Mouse (Mus musculus) monocyte, adult 5-6 weeks (primary cell): ENCODE results near the gene Gm1043. TPM values are rescaled to one million over a fixed set of nuclear protein-coding genes. Genes with fewer than 3 reads are reported as not detected.

Experiments
- ATAC-seq: fragments of 153-309, 156-312 bp; replicated peaks from 2 replicates; pipeline ENCODE4 v1.8.0; 2017; ENCODE audit warnings: mild to moderate bottlenecking; ENCODE audit not compliant: low TSS enrichment, insufficient number of reproducible peaks, severe bottlenecking, poor library complexity, low FRiP score
- total RNA-seq: library from RNA; stranded (forward); fragments of 200-1000, 200-491, 200-594 nt; gene quantifications from 3 replicates; pipeline ENCODE4 v1.2.3, GENCODE M21; 2017

Gene Gm1043
- total RNA-seq, 1 experiment from 2014 or later: 1.8 TPM

GRCm38 (mm10) chr5:37225708-37226107, 140.5 kb downstream of the Gm1043 start:
- no peak for ATAC-seq

GRCm38 (mm10) chr5:37227956-37228680, 142.9 kb downstream of the Gm1043 start:
- ATAC-seq: no peak

- ATAC-seq: no peak
Observed at GRCm38 (mm10) chr5:37228894-37229293, 143.7 kb downstream of the Gm1043 start.

- no peak for ATAC-seq
Observed at GRCm38 (mm10) chr5:37233010-37233557, 147.9 kb downstream of the Gm1043 start.

- ATAC-seq: no peak
Observed at GRCm38 (mm10) chr5:37238654-37239053, 153.5 kb downstream of the Gm1043 start.

- ATAC-seq: no peak
Observed at GRCm38 (mm10) chr5:37240550-37240949, 155.4 kb downstream of the Gm1043 start.

GRCm38 (mm10) chr5:37241224-37241623, 156.1 kb downstream of the Gm1043 start:
- no peak for ATAC-seq

GRCm38 (mm10) chr5:37241651-37242151, 156.5 kb downstream of the Gm1043 start, which contains the start of gene Crmp1:
TSS of gene Crmp1 (plus strand) at chr5:37241940.
- ATAC-seq: no peak

GRCm38 (mm10) chr5:37242360-37243168, 157.4 kb downstream of the Gm1043 start:
- no peak for ATAC-seq

GRCm38 (mm10) chr5:37243169-37243886, 158.2 kb downstream of the Gm1043 start:
- no peak for ATAC-seq

GRCm38 (mm10) chr5:37244161-37244560, 159.0 kb downstream of the Gm1043 start:
- ATAC-seq: no peak

- ATAC-seq: no peak
Observed at GRCm38 (mm10) chr5:37244666-37245242, 159.6 kb downstream of the Gm1043 start.

GRCm38 (mm10) chr5:37245651-37246050, 160.5 kb downstream of the Gm1043 start:
- no peak for ATAC-seq

- ATAC-seq: no peak
Observed at GRCm38 (mm10) chr5:37246138-37246910, 161.2 kb downstream of the Gm1043 start.

- ATAC-seq: no peak
Observed at GRCm38 (mm10) chr5:37247456-37247855, 162.3 kb downstream of the Gm1043 start.

- no peak for ATAC-seq
Observed at GRCm38 (mm10) chr5:37248870-37249269, 163.7 kb downstream of the Gm1043 start.

GRCm38 (mm10) chr5:37251596-37251995, 166.4 kb downstream of the Gm1043 start:
- ATAC-seq: no peak
